Mouse (Mus musculus) C2C12 (cell line): ENCODE data around the gene Rpgrip1l.

Experiments
- CTCF ChIP-seq: IDR thresholded peaks from one replicate; pipeline ENCODE4 v1.5.1; 2011; ENCODE audit not compliant: control insufficient read depth, insufficient read depth, insufficient read length
- MAX ChIP-seq: IDR thresholded peaks from one replicate; pipeline ENCODE4 v1.6.1; 2011; ENCODE audit warnings: mild to moderate bottlenecking, control low read depth
- USF1 ChIP-seq: IDR thresholded peaks from one replicate; pipeline ENCODE4 v1.6.1; 2011; ENCODE audit warnings: low read depth, mild to moderate bottlenecking, control low read depth, moderate library complexity

DNA sequence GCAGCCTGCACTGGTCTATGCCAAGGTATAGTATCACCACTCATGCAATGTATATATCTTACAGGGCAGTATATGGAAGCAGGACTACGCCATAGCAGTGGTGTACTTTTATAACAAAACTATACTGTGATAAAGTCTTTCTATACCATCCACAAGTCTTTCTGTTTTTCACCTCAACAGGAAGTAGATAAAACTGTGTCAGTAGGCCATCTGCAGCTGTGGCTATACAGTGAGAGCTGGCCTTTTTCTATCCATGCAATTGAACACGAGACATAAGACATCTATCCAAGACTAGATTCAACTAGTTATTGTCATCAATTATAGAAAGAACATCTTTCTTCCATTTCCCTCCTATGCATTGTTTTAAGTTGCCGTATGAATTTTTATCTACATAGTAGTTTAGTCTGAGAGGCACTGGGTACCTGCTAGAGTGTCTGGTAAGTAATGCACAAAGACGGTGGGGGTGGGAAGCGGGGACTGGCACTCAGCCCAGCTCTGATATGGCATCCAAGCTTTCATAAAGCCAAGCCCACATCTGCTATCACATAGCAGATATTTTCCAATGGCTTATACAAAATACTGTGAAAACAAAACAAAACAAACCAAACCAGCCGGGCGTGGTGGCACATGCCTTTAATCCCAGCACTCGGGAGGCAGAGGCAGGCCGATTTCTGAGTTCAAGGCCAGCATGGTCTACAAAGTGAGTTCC lies 63.1 kb downstream of the Rpgrip1l start:
- TF ChIP-seq MAX = no peak
- TF ChIP-seq CTCF = no peak
- no peak for TF ChIP-seq USF1
